Mouse (Mus musculus) stomach, postnatal 0 days (tissue): ENCODE results near the gene Mettl26.

Source experiments
- CTCF ChIP-seq: IDR thresholded peaks from 2 replicates; pipeline ENCODE4 v1.5.1; 2016; ENCODE audit warnings: antibody characterized with exemption, low read depth, mild to moderate bottlenecking, moderate library complexity
- EP300 ChIP-seq: optimal IDR thresholded peaks from 2 replicates; pipeline ENCODE3; 2016; ENCODE audit warnings: antibody characterized with exemption

DNA sequence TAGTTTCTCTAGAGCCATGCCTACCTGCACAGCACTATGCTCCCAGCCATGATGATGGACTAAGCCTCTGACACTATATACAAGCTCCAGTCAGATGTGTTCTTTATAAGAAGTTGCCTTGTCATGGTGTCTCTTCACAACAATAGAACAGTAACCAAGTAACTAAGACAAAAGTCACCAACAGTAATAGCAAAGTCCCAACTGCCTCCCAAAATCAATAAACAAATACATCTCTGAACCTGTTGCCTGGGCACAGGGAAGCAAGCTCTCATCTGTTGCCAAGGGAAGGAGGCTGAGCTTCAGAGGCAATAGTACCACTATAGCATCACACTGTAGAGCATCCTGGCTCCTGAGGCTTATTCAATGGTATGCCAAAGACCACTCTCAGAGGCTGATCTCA lies 11.9 kb downstream of the Mettl26 start:
- TF ChIP-seq CTCF (no peak), EP300 (no peak)
